Mouse (Mus musculus) heart, embryonic 12.5 days (tissue): ENCODE data around the gene Tbc1d16. TPM values are rescaled to one million over a fixed set of nuclear protein-coding genes. Genes with fewer than 3 reads are reported as not detected.

Experiments
- ATAC-seq: fragments of 200-750 bp; cut with Nextera tagmentation; 2 replicates; pipeline ENCODE4 v1.8.0; 2017; ENCODE audit warnings: moderate TSS enrichment, moderate library complexity; ENCODE audit not compliant: insufficient number of reproducible peaks, low FRiP score
- H3K27ac ChIP-seq: fragments of 300-500 bp; sonication (generic); 2 replicates; pipeline ENCODE4 v1.5.1; 2016; ENCODE audit warnings: mild to moderate bottlenecking, moderate library complexity; ENCODE audit not compliant: poor library complexity, severe bottlenecking
- H3K27me3 ChIP-seq: fragments of 300-500 bp; sonication (generic); replicated peaks from 2 replicates; pipeline ENCODE4 v1.6.1; 2016; ENCODE audit warnings: mild to moderate bottlenecking, moderate library complexity
- H3K36me3 ChIP-seq: fragments of 300-500 bp; sonication (generic); 2 replicates; pipeline ENCODE4 v1.6.1; 2016; ENCODE audit warnings: mild to moderate bottlenecking, moderate library complexity
- H3K4me1 ChIP-seq: fragments of 300-500 bp; sonication (generic); replicated peaks from 2 replicates; pipeline ENCODE4 v1.6.1; 2016; ENCODE audit warnings: mild to moderate bottlenecking
- H3K4me2 ChIP-seq: fragments of 300-500 bp; sonication (generic); 2 replicates; pipeline ENCODE4 v1.6.1; 2016; ENCODE audit warnings: mild to moderate bottlenecking, moderate library complexity
- H3K4me3 ChIP-seq: fragments of 300-500 bp; sonication (generic); 2 replicates; pipeline ENCODE4 v1.5.1; 2016; ENCODE audit warnings: mild to moderate bottlenecking
- H3K9ac ChIP-seq: fragments of 300-500 bp; sonication (generic); 2 replicates; pipeline ENCODE4 v1.6.1; 2016; ENCODE audit warnings: mild to moderate bottlenecking, moderate library complexity
- H3K9me3 ChIP-seq: fragments of 300-500 bp; sonication (generic); replicated peaks from 2 replicates; pipeline ENCODE4 v1.6.1; 2016; ENCODE audit warnings: mild to moderate bottlenecking, moderate library complexity
- WGBS: fragments of 180-500 bp; shearing (Covaris S2); methylation state at CpG from one replicate; pipeline ENCODE4 v1.1.7; 2016; 5-methylcytosine and 5-hydroxymethylcytosine counted together
- polyA plus RNA-seq: library from polyadenylated mRNA; unstranded; fragments of >200 nt; fragmentation: Nextera tagmentation; extraction: Ambion mirVana; gene quantifications from 2 replicates; pipeline ENCODE4 v1.2.1, GENCODE M21; 2016

The Tbc1d16 gene
- polyA plus RNA-seq, 1 experiment from 2014 or later, result 7.5 TPM

DNA sequence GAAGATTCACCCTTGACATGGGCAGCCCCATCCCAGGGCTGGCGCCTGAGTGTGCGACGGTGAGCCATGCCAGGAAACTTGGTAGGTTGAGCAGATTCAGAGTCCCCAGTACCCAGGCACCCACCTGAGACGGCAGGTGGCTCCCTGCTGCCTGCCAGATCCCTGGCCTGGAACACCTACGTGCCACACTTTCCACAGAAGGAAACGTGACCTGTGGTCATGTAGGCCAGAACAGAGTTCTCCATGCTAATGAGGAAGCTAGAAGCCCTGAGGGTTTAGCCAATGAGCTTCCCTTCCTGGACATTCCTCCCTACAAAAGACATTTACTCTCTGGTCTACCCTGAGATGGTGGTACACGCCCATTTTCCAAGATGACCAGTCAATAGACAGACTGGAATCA is 56.7 kb downstream of the Tbc1d16 start:
- no peak overlapping the region for H3K27ac ChIP-seq
- ATAC-seq, result no peak
- no peaks in the 10 kb centered on the region; the same call in 1 of the 2 replicates for H3K4me1 ChIP-seq
- WGBS, result 89% methylated on average over 7 of the region's 7 CpGs
- peaks cover 13% of the 10 kb centered on the region for H3K36me3 ChIP-seq
- no peak overlapping the region for H3K4me3 ChIP-seq
- H3K27me3 ChIP-seq, result no peaks in the 10 kb centered on the region
- H3K4me2 ChIP-seq, result no peak overlapping the region
- no peaks in the 10 kb centered on the region for H3K9me3 ChIP-seq
- no peak overlapping the region for H3K9ac ChIP-seq

DNA sequence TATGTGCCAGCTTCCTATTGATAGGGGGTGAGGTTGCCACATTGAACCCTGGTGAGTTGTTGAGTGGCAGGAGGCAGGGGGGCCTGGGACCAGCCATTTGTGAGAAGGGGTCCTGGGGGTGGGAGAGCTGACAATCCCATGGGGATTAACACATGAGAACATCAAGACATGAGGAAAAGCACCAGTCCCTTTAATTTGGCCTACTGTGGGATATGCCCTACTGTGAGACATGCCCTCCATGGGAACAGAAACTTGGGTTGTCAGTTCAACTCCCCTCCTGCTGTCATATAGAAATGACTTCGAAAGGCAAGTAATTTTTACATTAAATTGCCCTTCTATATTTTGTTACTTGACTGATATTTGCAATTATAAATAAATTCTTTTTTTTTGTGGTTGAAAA is 59.4 kb downstream of the Tbc1d16 start:
- H3K9ac ChIP-seq, result no peak overlapping the region
- no peak for ATAC-seq
- 85% methylated on average over 1 of the region's 1 CpGs for WGBS
- no peak overlapping the region for H3K4me3 ChIP-seq
- H3K4me1 ChIP-seq, result peaks cover 10% of the 10 kb centered on the region
- no peaks in the 10 kb centered on the region for H3K9me3 ChIP-seq
- no peaks in the 10 kb centered on the region for H3K36me3 ChIP-seq
- no peak overlapping the region for H3K4me2 ChIP-seq
- no peak overlapping the region for H3K27ac ChIP-seq
- no peaks in the 10 kb centered on the region for H3K27me3 ChIP-seq

DNA sequence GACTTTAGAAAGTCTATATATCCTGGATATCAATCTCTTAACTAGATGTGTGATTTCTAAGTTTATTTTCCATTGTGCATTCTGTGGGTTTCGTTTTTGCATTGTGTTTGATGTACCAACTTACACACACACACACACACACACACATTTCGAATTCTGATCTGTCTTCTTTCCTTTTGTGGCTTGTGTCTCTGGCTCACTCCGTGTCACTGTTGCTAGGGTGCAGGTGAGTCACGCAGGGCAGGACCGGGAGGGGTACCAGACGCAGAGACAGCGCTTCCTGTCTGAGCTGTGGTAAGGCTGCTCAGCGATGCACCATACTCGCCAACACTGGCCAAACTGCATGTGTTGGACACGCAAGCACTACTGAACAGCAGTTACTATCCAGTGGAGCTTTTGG is 62.3 kb downstream of the Tbc1d16 start:
- ATAC-seq, result no peak
- Histone ChIP-seq H3K4me2 (no peak overlapping the region), H3K9me3 (no peaks in the 10 kb centered on the region), H3K9ac (no peak overlapping the region), H3K36me3 (no peaks in the 10 kb centered on the region), H3K27me3 (no peaks in the 10 kb centered on the region), H3K4me1 (peaks cover 14% of the 10 kb centered on the region), H3K27ac (no peak overlapping the region), H3K4me3 (no peak overlapping the region)
- 75% methylated on average over 10 of the region's 10 CpGs for WGBS

DNA sequence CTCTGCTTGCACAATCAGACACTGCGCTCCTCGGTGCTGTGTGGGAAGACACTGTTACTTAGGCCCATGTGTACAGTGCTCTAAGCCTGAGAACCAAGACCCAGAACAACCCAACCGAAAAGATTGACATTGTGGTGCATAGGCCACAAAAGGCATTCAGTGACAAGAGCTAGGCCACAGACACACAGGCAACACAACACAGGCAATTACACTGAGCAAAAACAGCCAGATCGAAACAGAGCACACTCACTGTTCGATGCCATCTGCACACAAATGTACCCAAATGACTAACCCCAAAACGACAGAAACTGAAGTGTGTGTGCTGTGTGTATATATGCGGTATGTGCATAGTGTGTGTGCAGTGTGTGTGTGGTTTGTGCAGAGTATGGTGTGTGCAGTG is 63.9 kb downstream of the Tbc1d16 start:
- Histone ChIP-seq H3K9me3 (no peaks in the 10 kb centered on the region), H3K27me3 (no peaks in the 10 kb centered on the region), H3K9ac (no peak overlapping the region), H3K36me3 (no peaks in the 10 kb centered on the region), H3K27ac (no peak overlapping the region), H3K4me1 (peaks cover 20% of the 10 kb centered on the region), H3K4me3 (no peak overlapping the region), H3K4me2 (no peak overlapping the region)
- 89% methylated on average over 7 of the region's 7 CpGs for WGBS
- no peak for ATAC-seq

- Histone ChIP-seq H3K4me2 (no peak overlapping the region), H3K4me3 (no peak overlapping the region), H3K4me1 (peaks cover 22% of the 10 kb centered on the region), H3K27me3 (peaks cover 1% of the 10 kb centered on the region), H3K9ac (no peak overlapping the region), H3K27ac (no peak overlapping the region), H3K9me3 (no peaks in the 10 kb centered on the region), H3K36me3 (no peaks in the 10 kb centered on the region)
- 93% methylated on average over 7 of the region's 7 CpGs for WGBS
- no peak for ATAC-seq
These were observed 64.6 kb downstream of the Tbc1d16 start for GRCm38 (mm10) chr11:119163734-119163992.

DNA sequence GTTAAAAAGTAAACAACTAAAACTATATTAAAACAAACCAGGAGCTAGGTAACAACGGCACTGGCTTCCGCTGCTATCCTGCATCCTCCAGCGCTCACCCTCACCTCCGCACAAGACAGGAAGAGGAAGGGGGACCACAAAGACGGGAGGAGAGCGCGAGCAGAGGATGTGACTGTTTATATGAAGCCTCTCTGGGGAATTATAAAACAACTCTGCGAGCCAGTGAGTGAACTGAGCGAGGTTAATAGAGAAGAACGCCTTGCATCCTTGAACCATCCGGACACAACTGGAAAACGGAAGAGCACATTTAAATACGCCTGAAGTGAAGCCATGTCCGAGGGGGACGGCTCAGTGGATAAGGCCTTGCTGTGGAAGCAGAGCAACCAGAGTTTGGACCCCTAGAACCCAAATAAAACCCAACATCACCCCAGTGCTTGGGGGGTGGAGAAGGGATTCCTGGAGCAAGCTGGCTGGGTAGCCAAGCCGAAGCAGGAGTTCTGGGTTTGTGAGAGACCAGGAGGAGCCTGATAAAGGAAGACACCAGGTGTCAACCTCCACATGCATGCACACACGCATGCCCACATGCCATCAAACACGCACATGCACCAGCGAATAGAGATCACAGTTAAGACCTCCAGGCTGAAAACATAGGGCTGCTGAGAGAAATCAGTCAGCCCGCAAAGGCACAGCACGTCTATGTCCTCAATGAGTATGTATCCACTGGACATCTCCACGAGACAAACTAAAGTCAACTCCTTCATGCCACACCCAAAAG is 65.2 kb downstream of the Tbc1d16 start:
- H3K36me3 ChIP-seq, result no peaks in the 10 kb centered on the region
- no peak for ATAC-seq
- H3K4me1 ChIP-seq, result peaks cover 27% of the 10 kb centered on the region
- no peaks in the 10 kb centered on the region for H3K9me3 ChIP-seq
- H3K9ac ChIP-seq, result no peak overlapping the region
- H3K27me3 ChIP-seq, result peaks cover 7% of the 10 kb centered on the region
- H3K27ac ChIP-seq, result peak overlapping the region; percentile 31; the same call in 1 of the 2 replicates
- no peak overlapping the region for H3K4me3 ChIP-seq
- 70% methylated on average over 22 of the region's 22 CpGs for WGBS
- no peak overlapping the region for H3K4me2 ChIP-seq

GRCm38 (mm10) chr11:119161665-119162064 is 66.6 kb downstream of the Tbc1d16 start:
- Histone ChIP-seq H3K4me1 (peaks cover 42% of the 10 kb centered on the region), H3K27me3 (peaks cover 20% of the 10 kb centered on the region), H3K4me3 (no peak overlapping the region), H3K9me3 (no peaks in the 10 kb centered on the region), H3K9ac (no peak overlapping the region), H3K27ac (no peak overlapping the region), H3K4me2 (no peak overlapping the region), H3K36me3 (no peaks in the 10 kb centered on the region)
- no peak for ATAC-seq
- WGBS, result 70% methylated on average over 2 of the region's 2 CpGs

DNA sequence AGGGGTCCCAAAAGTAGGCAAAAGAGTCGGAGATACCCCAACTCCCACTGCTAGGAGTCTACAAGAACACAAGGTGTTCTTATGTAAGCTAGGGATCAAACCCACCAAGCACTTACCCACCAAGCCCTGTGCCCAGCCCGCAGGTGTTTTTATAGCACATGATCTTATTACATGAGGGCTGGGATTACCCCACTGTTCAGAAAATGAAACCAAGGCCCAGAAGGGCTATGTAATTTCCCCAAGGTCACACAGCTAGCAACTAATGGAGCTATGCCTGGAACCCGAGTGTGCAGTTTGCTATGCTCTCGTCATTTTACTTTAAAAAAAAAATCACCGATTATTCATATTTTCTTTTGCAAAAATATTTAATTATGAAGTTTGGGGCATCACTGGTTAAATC is 68.2 kb downstream of the Tbc1d16 start:
- WGBS, result 88% methylated on average over 5 of the region's 5 CpGs
- no peak overlapping the region for H3K9ac ChIP-seq
- no peak overlapping the region for H3K27ac ChIP-seq
- no peak for ATAC-seq
- H3K4me2 ChIP-seq, result peak overlapping the region; percentile 46
- H3K36me3 ChIP-seq, result peaks cover 11% of the 10 kb centered on the region
- H3K9me3 ChIP-seq, result no peaks in the 10 kb centered on the region
- peaks cover 34% of the 10 kb centered on the region for H3K27me3 ChIP-seq
- no peak overlapping the region for H3K4me3 ChIP-seq
- peaks cover 38% of the 10 kb centered on the region for H3K4me1 ChIP-seq

DNA sequence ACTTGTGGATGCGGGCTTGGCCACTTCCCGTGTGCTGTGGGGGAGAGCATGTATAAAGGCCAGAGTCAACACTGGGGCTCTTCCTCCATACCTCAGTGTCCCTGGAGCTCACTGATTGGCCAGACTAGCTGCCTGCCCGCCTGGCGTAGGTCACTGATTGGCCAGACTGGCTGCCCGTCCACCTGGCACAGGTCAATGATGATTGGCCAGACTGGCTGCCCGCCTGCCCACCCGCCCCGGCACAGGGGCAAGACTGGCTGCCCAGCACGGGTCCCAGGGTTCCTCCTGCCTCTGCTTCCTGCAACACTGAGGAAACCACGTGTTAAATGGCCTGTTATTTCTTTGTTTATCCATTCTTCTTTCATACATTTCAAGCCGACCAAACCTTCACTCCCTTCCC is 68.8 kb downstream of the Tbc1d16 start:
- Histone ChIP-seq H3K4me3 (peak overlapping the region; percentile 26), H3K27ac (no peak overlapping the region), H3K27me3 (peaks cover 34% of the 10 kb centered on the region), H3K4me1 (peaks cover 35% of the 10 kb centered on the region), H3K9me3 (no peaks in the 10 kb centered on the region), H3K36me3 (peaks cover 17% of the 10 kb centered on the region), H3K9ac (no peak overlapping the region), H3K4me2 (peak overlapping the region; percentile 46)
- WGBS, result 31% methylated on average over 11 of the region's 11 CpGs
- ATAC-seq, result peak; percentile 86

DNA sequence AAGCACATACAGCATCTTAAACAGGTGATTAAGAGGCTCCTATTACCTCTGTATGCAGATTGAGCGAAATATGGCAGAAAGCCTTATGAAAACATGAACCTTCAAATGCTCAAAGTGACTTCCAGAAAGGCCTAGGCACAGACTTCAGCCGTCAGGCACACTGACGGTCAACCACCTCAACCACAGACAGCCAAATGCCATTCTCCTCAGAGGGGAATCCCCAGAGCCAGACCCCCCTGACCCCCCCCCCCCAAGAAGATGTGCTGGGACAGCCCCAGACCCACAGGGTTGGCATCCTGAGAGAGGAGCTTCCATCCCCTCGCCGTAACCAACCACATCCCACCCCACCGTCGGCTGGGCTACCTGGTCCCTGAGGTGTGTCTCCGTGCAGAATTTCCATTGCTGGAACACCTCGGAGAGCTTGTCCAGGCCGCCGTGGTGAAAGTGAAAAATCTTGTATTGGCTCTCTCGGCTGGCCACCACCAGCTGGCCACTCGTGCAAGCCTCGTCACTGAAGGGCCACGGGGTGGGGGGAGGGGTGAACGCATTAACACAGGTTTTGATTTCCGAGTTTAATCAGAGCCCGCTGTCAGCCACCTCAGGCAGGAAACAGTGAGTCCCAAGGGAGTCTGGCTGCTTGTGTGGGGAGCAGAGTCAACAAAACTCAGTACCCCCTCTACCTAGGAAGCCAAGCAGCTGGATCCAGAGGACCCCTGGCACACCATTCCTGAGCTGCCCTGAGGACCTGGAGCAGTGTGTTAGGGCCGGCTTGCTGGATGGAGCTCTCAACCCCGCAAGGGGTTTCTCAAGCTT is 70.7 kb downstream of the Tbc1d16 start:
- no peak overlapping the region for H3K9ac ChIP-seq
- peaks cover 38% of the 10 kb centered on the region for H3K4me1 ChIP-seq
- peak overlapping the region; percentile 35 for H3K4me2 ChIP-seq
- 37% methylated on average over 20 of the region's 20 CpGs for WGBS
- no peaks in the 10 kb centered on the region for H3K9me3 ChIP-seq
- peaks cover 34% of the 10 kb centered on the region for H3K27me3 ChIP-seq
- 0 out of 2 replicates have a peak overlapping the region, but pooled peaks have one; percentile 4 for H3K4me3 ChIP-seq
- peaks cover 31% of the 10 kb centered on the region for H3K36me3 ChIP-seq
- H3K27ac ChIP-seq, result no peak overlapping the region
- no peak for ATAC-seq

DNA sequence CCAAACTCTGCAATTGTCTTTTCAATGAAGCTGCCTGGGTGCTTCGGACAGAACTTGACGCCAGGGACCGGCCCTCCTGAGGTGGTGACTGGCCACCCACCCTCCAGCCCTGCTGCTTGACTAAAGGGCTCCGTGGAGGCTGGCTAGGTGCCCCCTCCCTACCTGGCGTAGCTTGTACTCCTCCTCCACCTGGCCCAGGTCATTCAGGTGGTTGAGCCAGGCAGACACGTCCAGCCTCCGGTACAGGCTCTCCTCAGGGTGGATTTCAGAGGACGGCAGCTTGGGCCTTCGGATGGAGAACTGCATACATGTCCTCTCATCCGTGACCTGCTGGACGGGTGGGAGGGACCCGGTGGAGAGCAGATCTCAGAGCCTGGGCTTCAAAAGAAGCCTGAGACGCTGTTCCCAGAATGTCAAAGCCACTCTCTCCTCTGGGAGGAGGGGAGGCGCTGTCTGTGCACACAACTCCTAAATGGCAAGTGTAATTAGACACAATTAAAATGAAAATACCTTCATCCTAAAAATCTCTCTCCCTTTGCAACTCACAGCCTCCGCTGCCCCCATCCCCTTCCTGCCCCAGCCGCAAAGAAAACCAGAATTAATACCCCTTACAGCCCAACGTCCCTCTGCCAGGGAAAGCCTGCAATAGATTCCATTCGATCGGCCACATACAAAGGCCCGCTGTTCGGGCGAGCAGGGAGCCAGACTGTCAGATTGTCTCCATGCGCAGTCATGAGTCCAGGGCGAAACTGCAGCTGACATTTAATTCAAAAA is 71.6 kb downstream of the Tbc1d16 start:
- Histone ChIP-seq H3K27ac (no peak overlapping the region), H3K9ac (no peak overlapping the region), H3K4me1 (peaks cover 47% of the 10 kb centered on the region)

More for the DNA sequence above, 71.6 kb downstream of the Tbc1d16 start:
- Histone ChIP-seq H3K27me3 (peaks cover 34% of the 10 kb centered on the region), H3K9me3 (no peaks in the 10 kb centered on the region), H3K4me2 (peak overlapping the region; percentile 35), H3K36me3 (peaks cover 34% of the 10 kb centered on the region), H3K4me3 (0 out of 2 replicates have a peak overlapping the region, but pooled peaks have one; percentile 4)
- ATAC-seq, result no peak
- 42% methylated on average over 24 of the region's 24 CpGs for WGBS
